Mouse (Mus musculus) heart, adult 2 months (tissue): ENCODE data around the gene Wdr45b.

Experiments
- CTCF ChIP-seq: fragments of 200-600 bp; IDR thresholded peaks from 2 replicates; pipeline ENCODE4 v1.8.1; 2022; ENCODE audit warnings: antibody characterized with exemption, mild to moderate bottlenecking, moderate library complexity
- POLR2A ChIP-seq: fragments of 200-500 bp; IDR thresholded peaks from 2 replicates; pipeline ENCODE4 v1.6.1; 2011; ENCODE audit warnings: mild to moderate bottlenecking, low read depth, low read length, control low read depth; ENCODE audit not compliant: insufficient read depth

- TF ChIP-seq POLR2A = no peak
- TF ChIP-seq CTCF = no peak
These were observed 47.6 kb downstream of the Wdr45b start for GRCm38 (mm10) chr11:121306608-121307007.
